Mouse (Mus musculus) embryonic facial prominence, embryonic 11.5 days (tissue): Measurements from ENCODE around the gene Cd300lg. TPM values are rescaled to one million over a fixed set of nuclear protein-coding genes. Genes with fewer than 3 reads are reported as not detected.

Source experiments
- polyA plus RNA-seq: library from polyadenylated mRNA; unstranded; fragments of >200 nt; fragmentation: Nextera tagmentation; extraction: Ambion mirVana; gene quantifications from 2 replicates; pipeline ENCODE4 v1.2.1, GENCODE M21; 2014

Cd300lg gene
- polyA plus RNA-seq, 1 experiment from 2014 or later: 0.17 TPM

Other genes with a start within 250 kb of the Cd300lg start
- 4.9 and 6.0 TPM in 2 replicates for gene Meox1, start 147.1 kb upstream of the Cd300lg start, polyA plus RNA-seq
- not detected in 2 replicates for gene Sost, start 74.5 kb upstream of the Cd300lg start, polyA plus RNA-seq
- gene Cfap97d1, start 57.2 kb upstream of the Cd300lg start, polyA plus RNA-seq: not detected in 2 replicates
- gene Dusp3, start 54.5 kb upstream of the Cd300lg start, polyA plus RNA-seq: 11.3 and 12.2 TPM in 2 replicates
- 6.3 and 6.8 TPM in 2 replicates for gene Mpp3, start 13.0 kb upstream of the Cd300lg start, polyA plus RNA-seq
- 7.4 and 9.1 TPM in 2 replicates for gene Mpp2, start 47.0 kb downstream of the Cd300lg start, polyA plus RNA-seq
- gene Ppy, start 59.8 kb downstream of the Cd300lg start, polyA plus RNA-seq: not detected in 2 replicates
- not detected in 2 replicates for gene Pyy, start 66.3 kb downstream of the Cd300lg start, polyA plus RNA-seq
- not detected in 2 replicates for gene Nags, start 104.0 kb downstream of the Cd300lg start, polyA plus RNA-seq
- 37.0 and 37.8 TPM in 2 replicates for gene Tmem101, start 114.9 kb downstream of the Cd300lg start, polyA plus RNA-seq
- gene Lsm12, start 143.8 kb downstream of the Cd300lg start, polyA plus RNA-seq: 71.3 and 76.5 TPM in 2 replicates
- gene G6pc3, start 148.1 kb downstream of the Cd300lg start, polyA plus RNA-seq: 33.3 and 37.1 TPM in 2 replicates
- 21.9 and 24.0 TPM in 2 replicates for gene Hdac5, start 188.7 kb downstream of the Cd300lg start, polyA plus RNA-seq
- gene BC030867, start 207.4 kb downstream of the Cd300lg start, polyA plus RNA-seq: 20.8 and 20.9 TPM in 2 replicates
- 0.11 TPM in 1 of 2 replicates, not detected in the other for gene Asb16, start 227.2 kb downstream of the Cd300lg start, polyA plus RNA-seq
- 40.9 and 50.1 TPM in 2 replicates for gene Tmub2, start 243.4 kb downstream of the Cd300lg start, polyA plus RNA-seq